In the genomic region with DNA sequence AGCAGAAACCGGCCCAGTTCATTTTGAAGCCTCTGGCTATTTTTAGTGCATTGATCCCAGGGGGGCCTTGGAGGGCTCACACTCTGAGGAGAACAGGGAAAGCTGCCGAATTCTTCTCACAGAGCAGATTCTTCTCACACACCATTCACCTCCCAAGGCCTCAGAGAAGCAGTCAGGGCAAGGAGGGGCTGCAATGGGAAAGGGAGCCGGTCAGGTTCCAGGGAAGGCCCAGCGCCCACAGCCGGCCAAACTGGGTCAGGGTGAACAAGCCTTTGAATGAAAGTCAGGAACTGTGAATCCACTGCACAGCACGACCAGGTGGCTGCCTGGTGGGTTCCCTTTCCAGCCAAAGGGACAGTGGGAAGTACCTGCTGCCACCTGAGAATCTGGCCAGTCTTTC, we compare ENCODE assay signal across 15 mouse cellular contexts. TPM values are rescaled to one million over a fixed set of nuclear protein-coding genes. Genes with fewer than 3 reads are reported as not detected.
A peak's percentile ranks its signal among the peaks of the same experiment; 100 is the strongest.
DNase-seq lines count a peak whose midpoint lies in the region; ATAC-seq lines count a peak whose summit lies in the region.
"Had no signal": no experiment of that assay in that cellular context is flagged by ENCODE, and none has a peak within 500 bp of the region (broad histone marks: within the 10 kb centered on the region; RNA-seq: fewer than 3 reads in every experiment).

No protein-coding gene starts in this region.

- no peaks in the 10 kb centered on the region for H3K27me3 ChIP-seq in kidney, embryonic 16.5 days (ENCODE audit: insufficient read depth, low read length)
- H3K27me3 ChIP-seq: embryonic facial prominence, embryonic 13.5 days; hindbrain, embryonic 13.5 days had no signal

- H3K9me3 ChIP-seq in kidney, embryonic 16.5 days (ENCODE audit: low read length): no peaks in the 10 kb centered on the region
- H3K9me3 ChIP-seq: embryonic facial prominence, embryonic 13.5 days; hindbrain, embryonic 13.5 days; midbrain, embryonic 10.5 days had no signal

- peak; percentile 9 for DNase-seq in lung, postnatal 10 days
- DNase-seq in lung, postnatal 25 days (ENCODE audit: low spot score): no peak
- DNase-seq in cerebellum, adult 9-10 months: peak; percentile 96
- peak; percentile 41 for DNase-seq in heart, adult 8-10 months (ENCODE audit: low spot score)
- peak; percentile 8 to 37 for DNase-seq in heart, postnatal 36 days
- DNase-seq in layer of hippocampus, adult 8-10 months (ENCODE audit: low spot score in 2 of 2): no peak
- DNase-seq: kidney, adult 8-10 months; right cerebral cortex, postnatal 14 days; thymus, adult 2 months had no signal

- H3K4me3 ChIP-seq in kidney, embryonic 16.5 days (ENCODE audit: low read length): no peak overlapping the region
- H3K4me3 ChIP-seq: embryonic facial prominence, embryonic 13.5 days; hindbrain, embryonic 13.5 days; midbrain, embryonic 10.5 days had no signal

- H3K27ac ChIP-seq in kidney, embryonic 16.5 days (ENCODE audit: low read length): no peak overlapping the region
- H3K27ac ChIP-seq: embryonic facial prominence, embryonic 13.5 days; hindbrain, embryonic 13.5 days; midbrain, embryonic 10.5 days had no signal

- no peak overlapping the region for H3K4me2 ChIP-seq in kidney, embryonic 16.5 days (replicated peaks; ENCODE audit: low read depth, low read length)
- H3K4me2 ChIP-seq: embryonic facial prominence, embryonic 13.5 days; hindbrain, embryonic 13.5 days; liver, embryonic 11.5 days had no signal

- H3K9ac ChIP-seq in kidney, embryonic 16.5 days (replicated peaks; ENCODE audit: low read length): no peak overlapping the region
- H3K9ac ChIP-seq: embryonic facial prominence, embryonic 13.5 days; hindbrain, embryonic 13.5 days had no signal

- WGBS in kidney, embryonic 16.5 days: 50% methylated on average over 6 of the region's 6 CpGs

- no peaks in the 10 kb centered on the region for H3K4me1 ChIP-seq in kidney, embryonic 16.5 days (ENCODE audit: insufficient read depth, low read length)
- H3K4me1 ChIP-seq: hindbrain, embryonic 13.5 days; midbrain, embryonic 10.5 days had no signal

- ATAC-seq in kidney, embryonic 16.5 days (ENCODE audit: low FRiP score, low TSS enrichment): no peak
- ATAC-seq: CD4-positive, CD25-positive, alpha-beta regulatory T cell, adult 4 months had no signal

- no peaks in the 10 kb centered on the region for H3K36me3 ChIP-seq in kidney, embryonic 16.5 days (ENCODE audit: insufficient read depth, low read length)
- H3K36me3 ChIP-seq: embryonic facial prominence, embryonic 13.5 days; hindbrain, embryonic 13.5 days; midbrain, embryonic 10.5 days had no signal

- intact Hi-C loops in heart, postnatal 36 days (cut with DNase I): no loop called here

RNA-seq across cellular contexts. Expression of a gene that starts 47.9 kb away (rescaled TPM):
- under 1 TPM; 0.08 to 0.72 (median 0.34) TPM for total RNA-seq in heart, adult 8-10 months (2022)
- total RNA-seq in heart, postnatal 36 days (2021): under 1 TPM; 0.41 to 0.42 TPM
- 100 to 1,000 TPM; 171 to 234 (median 200) TPM for total RNA-seq in layer of hippocampus, adult 8-10 months (2022)
- polyA plus RNA-seq in kidney, embryonic 16.5 days (2015; fragmentation: Nextera tagmentation; extraction: Ambion mirVana): 0.51 and 0.81 TPM in 2 replicates

Comparison
In these comparisons a context has a peak if more than half of its experiments do, and no peak if none do; other contexts are left out.
1. DNase-seq: peak in lung, postnatal 10 days (single experiment), cerebellum, adult 9-10 months (single experiment), heart, adult 8-10 months (single experiment) and heart, postnatal 36 days (2 of 2); none in lung, postnatal 25 days (single experiment) and layer of hippocampus, adult 8-10 months (0 of 2).
2. RNA of a gene that starts 47.9 kb away (total RNA-seq): 171 to 234 TPM in layer of hippocampus, adult 8-10 months; 0.41 to 0.42 TPM in heart, postnatal 36 days and 0.08 to 0.72 TPM in heart, adult 8-10 months; every median in the first group is over 100 times any median in the second.